Mouse (Mus musculus) kidney, postnatal 0 days (tissue): ENCODE data around the gene Gm10024. TPM values are rescaled to one million over a fixed set of nuclear protein-coding genes. Genes with fewer than 3 reads are reported as not detected.
"Not testable (repeated sequence)": the region's sequence is repeated elsewhere in the genome, so short reads cannot be mapped to it uniquely, and the experiment has no call there.

Source experiments
- ATAC-seq: fragments of 200-750 bp; cut with Nextera tagmentation; replicated peaks from 2 replicates; pipeline ENCODE4 v1.8.0; 2017; ENCODE audit warnings: low read depth, moderate number of reproducible peaks, moderate TSS enrichment, moderate library complexity; ENCODE audit not compliant: low FRiP score
- DNase-seq: peaks from one replicate; pipeline ENCODE4 v3.0.0-alpha.2; 2016; ENCODE audit warnings: low spot score
- H3K27ac ChIP-seq: fragments of 300-500 bp; sonication (generic); 2 replicates; pipeline ENCODE4 v1.5.1; 2014; ENCODE audit warnings: mild to moderate bottlenecking
- H3K27me3 ChIP-seq: fragments of 300-500 bp; sonication (generic); 2 replicates; pipeline ENCODE4 v1.6.1; 2014; ENCODE audit warnings: low read length, mixed read lengths; ENCODE audit not compliant: insufficient read depth
- H3K36me3 ChIP-seq: fragments of 300-500 bp; sonication (generic); 2 replicates; pipeline ENCODE4 v1.6.1; 2014; ENCODE audit warnings: low read length, mixed read lengths; ENCODE audit not compliant: insufficient read depth
- H3K4me1 ChIP-seq: fragments of 300-500 bp; sonication (generic); replicated peaks from 2 replicates; pipeline ENCODE4 v1.6.1; 2014; ENCODE audit warnings: antibody characterized with exemption, low read length, mixed read lengths; ENCODE audit not compliant: insufficient read depth
- H3K4me2 ChIP-seq: fragments of 300-500 bp; sonication (generic); 2 replicates; pipeline ENCODE4 v1.6.1; 2014; ENCODE audit warnings: mild to moderate bottlenecking, low read length, moderate library complexity, mixed read lengths
- H3K4me3 ChIP-seq: fragments of 300-500 bp; sonication (generic); replicated peaks from 2 replicates; pipeline ENCODE4 v1.5.1; 2014; ENCODE audit warnings: low read depth, low read length
- H3K9ac ChIP-seq: fragments of 300-500 bp; sonication (generic); 2 replicates; pipeline ENCODE4 v1.6.1; 2014; ENCODE audit warnings: low read depth, low read length
- H3K9me3 ChIP-seq: fragments of 300-500 bp; sonication (generic); replicated peaks from 2 replicates; pipeline ENCODE4 v1.6.1; 2016; ENCODE audit warnings: low read length, inconsistent platforms, mixed read lengths
- CTCF ChIP-seq: IDR thresholded peaks from 2 replicates; pipeline ENCODE4 v1.5.1; 2016; ENCODE audit warnings: antibody characterized with exemption, low read depth, mild to moderate bottlenecking, moderate library complexity
- WGBS: fragments of 180-500 bp; shearing (Covaris S2); extraction: QIAGEN DNeasy Blood & Tissue Kit; methylation state at CpG from one replicate; pipeline ENCODE4 v1.1.7; 2014; 5-methylcytosine and 5-hydroxymethylcytosine counted together
- polyA plus RNA-seq: library from polyadenylated mRNA; unstranded; fragments of >200 nt; fragmentation: Nextera tagmentation; extraction: Ambion mirVana; gene quantifications from 2 replicates; pipeline ENCODE4 v1.2.1, GENCODE M21; 2015

Gm10024 gene
- polyA plus RNA-seq, 1 experiment from 2014 or later, result not detected

DNA sequence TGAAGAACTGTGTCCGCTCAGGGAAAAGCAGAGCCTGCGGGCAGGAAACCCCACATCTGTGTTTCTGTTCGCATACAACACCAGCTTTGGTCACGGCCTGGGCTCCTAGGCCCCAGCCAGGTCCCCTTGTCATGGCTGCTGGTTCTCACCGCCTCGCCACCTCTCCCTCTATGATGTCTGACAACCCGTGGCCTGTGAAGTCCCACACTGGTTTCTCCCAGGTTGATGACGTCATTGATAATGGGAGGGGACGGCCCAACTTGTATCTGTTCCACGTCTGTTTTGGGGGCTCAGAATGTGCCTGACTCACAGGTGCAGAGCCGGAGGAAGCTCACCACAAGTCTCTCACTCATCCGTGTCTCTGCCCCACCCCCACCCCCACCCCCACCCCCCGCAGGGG is 37.5 kb upstream of the Gm10024 start:
- Histone ChIP-seq H3K4me1 (0 out of 2 replicates have a peak, but pooled peaks cover 6% of the 10 kb centered on the region), H3K9ac (no peak overlapping the region), H3K9me3 (no peaks in the 10 kb centered on the region), H3K36me3 (no peaks in the 10 kb centered on the region), H3K4me3 (no peak overlapping the region), H3K27ac (no peak overlapping the region), H3K4me2 (no peak overlapping the region), H3K27me3 (peaks cover 19% of the 10 kb centered on the region)
- no peak for ATAC-seq
- TF ChIP-seq CTCF, result no peak
- DNase-seq, result no peak
- WGBS, result 54% methylated on average over 13 of the region's 13 CpGs

DNA sequence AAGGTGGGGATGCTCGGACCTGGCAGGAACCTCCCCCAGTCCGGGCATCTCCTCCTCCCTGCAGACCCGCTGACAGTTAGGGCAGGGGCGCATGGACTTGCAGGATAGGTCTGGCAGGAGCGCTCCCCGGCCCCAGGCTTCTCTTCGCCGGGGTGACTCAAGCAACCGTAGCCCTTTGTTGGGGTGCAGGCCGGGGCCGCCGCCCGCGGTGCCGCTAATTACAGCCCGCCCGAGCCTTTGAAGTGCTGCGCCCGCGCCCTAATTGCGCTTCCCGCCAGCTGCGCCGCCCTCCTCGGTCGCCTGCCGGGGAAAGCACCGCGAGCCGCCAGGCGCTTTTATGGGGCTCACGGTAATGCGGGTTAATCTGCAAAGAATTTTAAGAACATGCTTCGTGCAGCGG is 33.7 kb upstream of the Gm10024 start:
- ATAC-seq, result no peak
- no peak for DNase-seq
- 0 out of 2 replicates have a peak overlapping the region, but pooled peaks have one; percentile 18 for H3K4me3 ChIP-seq
- 0% methylated on average over 32 of the region's 35 CpGs for WGBS
- peaks cover 19% of the 10 kb centered on the region for H3K27me3 ChIP-seq
- TF ChIP-seq CTCF, result no peak
- H3K9me3 ChIP-seq, result no peaks in the 10 kb centered on the region
- peak overlapping the region; percentile 44 for H3K4me2 ChIP-seq
- 0 out of 2 replicates have a peak, but pooled peaks cover 6% of the 10 kb centered on the region for H3K4me1 ChIP-seq
- no peaks in the 10 kb centered on the region for H3K36me3 ChIP-seq
- no peak overlapping the region for H3K27ac ChIP-seq
- H3K9ac ChIP-seq, result no peak overlapping the region

DNA sequence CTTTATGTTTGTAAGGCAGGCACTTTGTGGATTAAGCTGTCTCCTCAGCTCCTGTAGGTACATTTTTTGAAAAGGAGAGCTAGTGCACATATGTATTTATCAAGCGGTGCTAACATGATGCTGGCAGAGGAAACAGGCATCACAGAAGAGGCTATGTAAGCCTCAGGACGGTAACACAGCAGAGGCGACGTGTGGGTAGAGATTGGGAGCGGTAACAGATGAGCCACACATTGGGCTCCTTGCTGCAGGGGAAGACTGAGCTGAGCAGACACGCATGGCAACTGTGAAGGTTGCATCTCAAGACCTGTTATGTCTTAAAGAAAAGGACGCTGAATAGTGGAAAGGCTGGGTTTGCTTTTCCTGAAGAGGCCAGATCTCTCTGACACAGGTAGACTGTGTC is 28.3 kb upstream of the Gm10024 start:
- H3K36me3 ChIP-seq, result no peaks in the 10 kb centered on the region
- ATAC-seq, result no peak
- no peak overlapping the region for H3K4me2 ChIP-seq
- no peaks in the 10 kb centered on the region for H3K4me1 ChIP-seq
- WGBS, result 80% methylated on average over 7 of the region's 7 CpGs
- no peak for DNase-seq
- no peak overlapping the region for H3K27ac ChIP-seq
- H3K9ac ChIP-seq, result no peak overlapping the region
- H3K27me3 ChIP-seq, result peaks cover 14% of the 10 kb centered on the region
- no peak for TF ChIP-seq CTCF
- no peak overlapping the region for H3K4me3 ChIP-seq
- no peaks in the 10 kb centered on the region for H3K9me3 ChIP-seq

DNA sequence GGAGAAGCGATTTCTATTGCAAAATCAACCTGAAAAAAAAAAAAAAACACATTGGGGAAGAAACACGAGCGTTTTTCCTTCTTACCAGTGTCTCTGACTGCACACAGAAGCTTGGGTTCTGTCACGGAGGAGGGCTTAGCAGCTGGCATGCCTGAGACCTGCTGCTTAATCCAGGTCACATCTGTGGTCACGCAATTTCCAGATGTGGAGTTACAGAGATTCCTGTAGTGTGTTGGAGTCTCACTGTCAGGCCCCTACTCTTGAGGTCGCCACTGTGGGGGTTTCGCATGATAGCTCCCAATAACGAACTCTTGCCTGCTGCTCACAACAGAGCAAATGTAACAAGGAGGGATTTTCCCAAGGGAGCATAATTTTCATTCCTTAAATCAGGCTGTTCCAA is 27.1 kb upstream of the Gm10024 start:
- DNase-seq (no peak), ATAC-seq (no peak)
- WGBS, result 29% methylated on average over 8 of the region's 8 CpGs
- Histone ChIP-seq H3K4me2 (no peak overlapping the region), H3K27me3 (peaks cover 8% of the 10 kb centered on the region; the same call in 1 of the 2 replicates), H3K36me3 (no peaks in the 10 kb centered on the region), H3K9me3 (no peaks in the 10 kb centered on the region), H3K4me3 (no peak overlapping the region), H3K4me1 (no peaks in the 10 kb centered on the region), H3K27ac (no peak overlapping the region), H3K9ac (no peak overlapping the region)
- TF ChIP-seq CTCF, result no peak

DNA sequence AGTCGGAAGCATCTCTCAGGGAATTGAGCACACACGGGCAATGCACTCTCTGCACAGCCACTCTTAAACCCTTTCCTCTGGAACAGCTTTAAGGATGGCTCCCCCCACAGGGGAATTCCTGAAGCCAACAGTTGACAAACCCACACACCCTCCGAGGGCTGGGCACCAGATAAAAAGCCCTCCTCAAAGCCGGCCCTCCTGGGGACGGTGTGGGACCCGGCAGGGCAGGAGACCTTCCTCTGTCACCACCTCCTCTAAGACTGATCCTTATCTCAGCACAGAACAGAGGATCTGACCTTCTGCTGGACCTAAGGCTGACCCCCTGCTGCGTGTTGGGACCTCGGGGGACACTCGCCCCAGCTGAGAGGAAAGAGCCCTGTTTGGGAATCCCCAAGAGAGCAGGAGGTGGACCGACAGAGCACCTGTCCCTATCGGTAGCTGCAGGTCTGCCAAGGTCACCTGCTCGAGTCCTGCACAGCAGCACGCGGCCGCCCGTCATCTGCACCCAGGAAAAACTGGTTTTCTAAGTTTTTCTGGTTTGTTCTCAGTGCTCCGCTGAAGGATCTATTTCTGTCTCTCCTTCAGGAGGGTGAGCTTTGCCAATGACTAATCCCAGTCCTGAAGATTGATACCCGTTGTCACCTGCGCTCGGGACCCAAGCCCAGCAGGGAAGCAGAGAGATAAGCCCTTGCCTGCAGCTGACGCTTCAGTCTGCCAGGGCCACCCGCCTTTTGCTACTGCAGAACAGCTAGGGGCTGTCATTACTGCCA is 25.2 kb upstream of the Gm10024 start, which contains the start of gene Tspear:
Gene Tspear (plus strand): TSS at position 675 of the 770 bp plus-strand sequence.
- whole genome bisulfite sequencing, result 8% methylated on average over 22 of the region's 22 CpGs
- no peaks in the 10 kb centered on the region for H3K4me1 ChIP-seq
- no peak for ATAC-seq
- H3K36me3 ChIP-seq, result no peaks in the 10 kb centered on the region
- H3K9me3 ChIP-seq, result no peaks in the 10 kb centered on the region
- no peak for TF ChIP-seq CTCF
- no peak within 1 kb of the TSS for H3K4me3 ChIP-seq
- H3K4me2 ChIP-seq, result 0 out of 2 replicates have a peak within 1 kb of the TSS, but pooled peaks have one; percentile 7
- H3K27ac ChIP-seq, result no peak within 1 kb of the TSS
- peaks cover 8% of the 10 kb centered on the region; the same call in 1 of the 2 replicates for H3K27me3 ChIP-seq
- H3K9ac ChIP-seq, result no peak within 1 kb of the TSS
- no peak for DNase-seq

DNA sequence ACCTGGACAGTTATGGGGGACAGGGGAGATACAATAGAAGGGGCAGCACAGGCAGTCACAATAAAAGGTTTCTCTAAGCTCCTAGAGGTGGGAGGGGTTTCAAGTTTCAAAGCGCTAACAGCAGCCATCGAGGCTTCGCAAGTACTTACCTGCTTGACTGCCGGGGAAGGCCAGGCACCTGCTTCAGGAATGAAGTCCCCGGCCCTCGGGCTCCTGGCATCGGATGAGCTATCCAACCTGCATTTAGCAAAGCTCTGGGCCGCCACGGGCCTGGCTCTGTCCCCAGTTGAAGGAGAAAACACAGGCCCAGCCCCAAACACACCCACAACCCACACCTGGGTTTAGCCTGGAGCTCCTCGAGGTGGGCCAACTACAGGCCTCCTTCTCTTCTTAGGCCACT is 24.2 kb upstream of the Gm10024 start:
- no peak for DNase-seq
- TF ChIP-seq CTCF, result no peak
- Histone ChIP-seq H3K27ac (no peak overlapping the region), H3K9me3 (no peaks in the 10 kb centered on the region), H3K4me3 (no peak overlapping the region), H3K27me3 (peaks cover 8% of the 10 kb centered on the region; the same call in 1 of the 2 replicates), H3K4me1 (no peaks in the 10 kb centered on the region), H3K36me3 (no peaks in the 10 kb centered on the region), H3K9ac (no peak overlapping the region), H3K4me2 (no peak overlapping the region)
- no peak for ATAC-seq
- 12% methylated on average over 10 of the region's 10 CpGs for WGBS

DNA sequence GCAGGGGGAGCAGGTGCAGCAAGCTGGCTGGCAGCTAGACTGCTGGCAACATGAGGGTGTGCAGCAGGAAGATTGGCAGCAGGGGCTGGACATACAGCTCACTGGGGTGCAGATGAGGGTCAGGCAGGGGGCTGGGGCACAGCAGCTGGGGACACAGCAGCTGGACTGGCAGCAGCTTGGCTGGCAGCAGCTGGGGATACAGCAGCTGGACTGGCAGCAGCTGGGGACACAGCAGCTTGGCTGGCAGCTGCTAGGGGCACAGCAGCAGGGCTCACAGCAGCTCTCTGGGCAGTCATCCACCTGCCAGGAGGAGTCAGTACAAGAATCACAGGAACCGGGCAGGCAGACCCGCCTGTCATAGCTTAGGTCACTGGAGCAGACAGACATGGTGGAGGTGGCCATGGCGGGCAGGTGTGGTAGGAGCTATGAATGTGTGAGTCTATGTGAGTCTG is 20.9 kb upstream of the Gm10024 start, which contains the start of gene Gm19402:
Gene Gm19402 (minus strand): TSS at position 402 of the 452 bp plus-strand sequence.
- WGBS, result 68% methylated on average over 3 of the region's 3 CpGs
- H3K4me3 ChIP-seq, H3K4me1 ChIP-seq, H3K9me3 ChIP-seq, DNase-seq, H3K27me3 ChIP-seq, H3K36me3 ChIP-seq, H3K27ac ChIP-seq, ATAC-seq, H3K9ac ChIP-seq, H3K4me2 ChIP-seq: not testable (repeated sequence)
